Mouse (Mus musculus): ENCODE measurements around the gene Dgki.

Dgki gene

DNA sequence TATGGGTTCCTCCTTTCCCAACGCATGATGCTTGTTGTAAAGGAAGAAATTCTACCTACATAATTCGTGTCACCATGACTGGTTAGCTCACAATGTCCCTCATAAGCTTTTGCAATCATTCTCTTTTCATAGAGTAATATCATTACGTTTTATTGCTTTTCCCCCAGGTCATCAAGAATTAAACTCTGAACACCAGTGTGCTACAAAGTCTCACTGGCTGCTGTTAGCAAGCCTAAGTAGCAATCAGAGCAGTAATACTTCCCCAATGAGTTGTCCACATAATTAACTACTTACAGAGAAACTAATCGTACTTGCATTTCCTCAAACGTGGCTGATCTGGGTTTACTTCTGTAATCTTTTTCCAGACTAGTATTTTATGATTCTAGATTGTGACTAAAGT lies 296.7 kb downstream of the Dgki start:
- DNase-seq, result no peak

DNA sequence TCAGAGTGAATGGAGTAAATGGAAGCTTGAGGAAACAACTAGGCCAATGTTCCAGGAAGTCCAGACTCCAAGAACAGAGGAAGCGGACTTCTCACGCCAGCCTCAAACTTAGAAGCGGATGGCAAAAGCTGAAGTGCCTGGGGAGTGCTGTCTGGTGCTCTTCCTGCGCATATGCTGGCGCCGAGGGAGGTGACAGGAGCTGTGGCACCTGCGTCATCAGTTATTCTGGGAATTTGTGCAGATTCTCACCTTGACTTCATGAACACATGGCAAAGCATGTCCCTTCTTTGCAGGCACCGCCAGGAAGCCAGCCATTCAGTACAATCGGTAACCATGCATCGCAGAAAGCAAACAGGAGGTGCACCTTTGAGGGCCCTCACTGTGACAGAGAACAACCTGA lies 301.0 kb downstream of the Dgki start:
- peak; percentile 11 for DNase-seq

DNA sequence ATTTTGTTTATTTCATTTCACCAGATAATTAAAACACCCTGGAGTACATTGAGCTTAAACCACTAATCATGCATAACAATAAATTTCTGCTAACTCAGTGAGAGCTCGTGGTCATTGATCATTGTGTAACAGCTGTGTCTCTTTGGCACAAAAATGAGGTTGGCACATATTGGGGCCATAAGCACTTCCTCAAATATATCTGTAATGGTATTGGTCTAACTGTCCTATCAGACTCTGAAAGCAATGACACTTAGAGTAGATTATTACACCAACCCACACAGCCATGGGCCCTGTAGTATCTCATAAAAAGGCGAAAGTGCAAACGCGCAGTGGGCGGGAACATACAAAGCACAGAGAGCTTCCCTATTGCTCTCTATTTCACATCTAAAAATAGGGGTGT lies 305.7 kb downstream of the Dgki start:
- no peak for DNase-seq

DNA sequence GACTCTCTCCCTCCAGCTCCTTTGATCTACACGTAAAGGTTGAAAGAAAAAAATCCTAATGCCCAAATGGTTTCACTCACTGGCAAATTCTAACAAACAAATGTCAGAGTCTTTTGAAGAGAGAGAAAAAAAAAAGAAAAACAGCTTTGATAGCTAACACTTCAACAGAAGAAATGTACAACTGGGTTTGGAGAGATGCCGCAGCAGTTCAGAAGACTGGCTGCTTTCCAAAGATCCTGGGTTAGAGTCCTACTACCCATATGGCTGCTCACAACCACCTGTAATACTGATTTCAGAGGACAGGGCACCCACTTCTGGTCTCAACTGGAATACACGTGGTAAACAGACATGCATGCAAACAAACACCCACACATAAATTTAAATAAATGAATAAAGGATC lies 309.8 kb downstream of the Dgki start:
- DNase-seq, result no peak

DNA sequence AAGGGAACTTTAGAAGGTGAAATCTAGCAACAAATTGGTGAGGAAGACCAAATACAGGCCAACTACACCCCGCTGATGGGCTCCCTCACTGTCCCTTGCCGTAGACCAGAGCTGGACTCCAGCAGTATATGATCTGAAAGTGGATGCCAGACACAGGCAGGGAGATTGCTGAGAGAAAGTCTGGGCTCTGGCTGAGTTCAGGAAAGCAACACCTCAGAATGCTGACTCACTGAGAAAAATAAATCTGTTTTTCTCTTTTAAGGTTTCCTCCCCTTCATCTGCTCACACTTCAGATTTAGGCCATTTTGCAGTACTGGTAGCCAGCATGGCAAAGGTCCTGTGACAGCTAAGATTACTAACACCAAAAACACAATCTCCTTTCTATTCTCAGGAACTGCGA lies 311.2 kb downstream of the Dgki start:
- DNase-seq, result no peak

DNA sequence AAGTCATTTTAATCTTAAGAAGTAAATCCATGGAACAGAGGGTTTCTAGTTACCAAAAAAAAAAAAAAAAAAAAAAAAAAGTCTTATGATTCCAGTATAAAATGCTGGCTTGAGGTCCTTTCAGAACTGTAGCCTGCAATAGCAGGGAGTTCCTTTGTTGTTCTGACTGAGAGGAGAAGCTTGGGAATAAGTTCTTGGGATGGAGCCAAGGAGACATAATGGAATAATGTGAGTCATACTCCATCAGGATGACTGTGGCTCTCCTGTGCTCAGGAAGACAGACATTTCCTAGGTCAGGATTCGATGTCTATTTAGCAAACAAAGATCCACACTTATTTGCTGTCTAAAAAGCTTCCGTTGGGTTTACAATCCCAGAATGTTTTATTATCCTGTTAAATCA lies 318.3 kb downstream of the Dgki start:
- peak; percentile 17 for DNase-seq

DNA sequence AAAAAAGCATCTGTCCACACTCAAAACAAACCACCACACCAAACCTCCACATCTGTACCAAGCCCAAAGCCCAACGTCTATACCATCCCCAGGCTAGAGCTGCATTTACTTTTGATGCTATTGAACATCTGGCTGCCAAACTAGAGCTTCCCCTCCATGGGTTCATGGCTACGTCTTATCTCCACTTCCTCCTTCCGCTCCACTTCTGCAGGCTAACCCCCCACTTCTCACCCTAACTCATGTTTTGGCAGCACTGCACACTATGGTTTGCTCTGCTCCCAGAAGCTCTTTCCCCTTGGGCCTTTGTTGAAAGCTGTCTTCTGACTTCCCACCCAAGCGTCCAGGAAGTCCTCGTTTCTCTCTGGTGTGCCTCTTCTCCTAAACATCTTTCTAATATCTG lies 319.5 kb downstream of the Dgki start:
- DNase-seq, result no peak

- no peak for DNase-seq
These were observed 321.8 kb downstream of the Dgki start for GRCm38 (mm10) chr6:36978176-36978575.

DNA sequence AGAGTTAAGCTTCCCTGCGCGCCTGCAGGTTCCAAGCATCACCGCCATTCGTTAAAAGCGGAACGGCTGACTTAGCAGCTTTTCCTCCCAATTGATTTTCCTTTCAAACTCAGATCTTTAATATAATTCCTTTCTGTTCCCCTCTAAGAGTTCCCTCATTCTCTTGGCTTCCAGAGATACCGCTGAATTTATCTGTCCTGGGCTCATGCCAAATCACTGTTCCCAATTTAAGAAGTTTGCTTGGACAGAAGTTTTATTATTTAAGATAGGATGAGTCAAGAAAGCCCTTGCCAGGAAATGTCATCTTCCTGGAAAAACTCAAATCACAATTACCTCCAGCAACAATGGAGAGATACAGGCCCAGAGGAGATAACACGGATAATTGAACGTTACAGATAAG lies 326.9 kb downstream of the Dgki start:
- DNase-seq, result peak; percentile 19

DNA sequence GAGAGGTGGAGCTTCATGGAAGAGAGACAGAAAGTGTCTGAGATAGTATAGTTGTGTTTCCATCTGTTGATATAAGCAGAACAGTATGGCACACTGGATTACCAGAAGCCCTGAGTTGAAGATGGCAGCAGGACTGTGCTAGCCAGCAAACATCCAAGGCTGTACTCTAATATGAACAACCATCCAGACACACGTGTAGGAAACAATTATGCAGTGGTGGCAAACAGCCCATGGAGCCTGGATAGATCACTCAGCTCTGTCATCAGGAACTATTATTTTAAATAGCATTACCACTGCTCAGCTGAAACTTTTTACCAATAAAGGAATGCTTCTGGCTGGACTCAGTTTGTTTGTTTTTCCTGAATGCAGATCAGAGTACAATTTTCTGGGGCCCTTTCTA lies 327.5 kb downstream of the Dgki start:
- peak; percentile 30 for DNase-seq

- DNase-seq, result no peak
These were observed 330.6 kb downstream of the Dgki start for GRCm38 (mm10) chr6:36969249-36969885.

DNA sequence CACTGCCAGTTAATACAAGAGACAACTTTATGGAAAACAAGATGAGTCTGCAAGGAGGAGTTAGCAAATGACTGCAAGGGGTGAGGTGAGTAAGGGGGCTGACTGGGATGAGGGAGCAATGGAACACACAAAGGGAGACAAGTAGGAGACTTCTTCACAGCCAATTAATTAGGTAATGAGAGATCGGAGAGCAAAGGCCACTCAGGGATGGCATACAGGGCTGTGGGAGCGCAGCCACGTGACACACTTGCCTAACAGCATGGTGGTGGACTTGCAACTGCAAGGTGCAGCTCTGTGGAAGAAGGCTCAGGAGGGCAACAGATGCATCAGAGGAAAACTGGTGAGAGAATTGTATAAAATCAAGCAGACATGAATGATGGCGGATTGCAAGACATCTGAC lies 339.3 kb downstream of the Dgki start:
- no peak for DNase-seq

- DNase-seq, result no peak
These were observed 344.7 kb downstream of the Dgki start for GRCm38 (mm10) chr6:36955293-36955692.

- no peak for DNase-seq
These were observed 349.3 kb downstream of the Dgki start for GRCm38 (mm10) chr6:36950648-36951047.

- DNase-seq, result no peak
These were observed 352.1 kb downstream of the Dgki start for GRCm38 (mm10) chr6:36947861-36948260.

DNA sequence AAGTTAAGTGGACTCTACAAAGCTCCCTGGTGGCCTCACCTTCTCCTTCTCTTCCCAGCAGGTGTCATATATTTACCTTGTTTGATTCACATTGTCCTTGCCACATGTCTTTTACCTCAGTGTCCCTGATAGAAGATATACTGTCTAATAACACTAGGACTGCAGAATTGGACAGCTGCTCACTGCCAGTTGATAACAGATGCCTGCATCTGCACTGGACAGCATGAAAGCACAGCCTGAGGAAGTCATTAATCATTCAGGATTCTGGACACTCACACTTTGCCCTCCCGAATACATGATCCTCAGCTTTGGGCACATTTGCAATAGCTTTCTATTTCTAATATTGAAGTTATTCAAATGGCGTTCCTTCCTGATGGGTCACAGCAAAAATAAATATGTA lies 362.5 kb downstream of the Dgki start:
- DNase-seq, result no peak

DNA sequence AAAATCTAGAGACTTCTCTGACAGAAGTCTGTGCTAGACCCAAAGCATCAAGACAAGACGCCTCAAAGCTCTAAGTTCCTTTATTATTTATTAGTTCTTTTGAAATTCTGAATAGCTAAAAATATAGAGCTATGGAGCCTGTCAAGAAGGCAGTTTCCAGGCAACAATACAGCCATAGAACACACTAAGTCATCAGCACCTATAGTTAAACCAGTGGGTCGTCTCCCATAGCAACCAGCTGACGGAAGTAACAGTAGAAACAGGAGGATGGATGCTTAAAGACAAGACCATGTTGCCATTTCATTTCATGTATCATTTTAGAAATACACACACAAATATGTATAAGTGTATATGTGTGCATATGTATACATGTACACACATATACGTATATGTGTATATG lies 363.2 kb downstream of the Dgki start:
- no peak for DNase-seq

GRCm38 (mm10) chr6:36931473-36931872 lies 368.5 kb downstream of the Dgki start:
- DNase-seq, result no peak

DNA sequence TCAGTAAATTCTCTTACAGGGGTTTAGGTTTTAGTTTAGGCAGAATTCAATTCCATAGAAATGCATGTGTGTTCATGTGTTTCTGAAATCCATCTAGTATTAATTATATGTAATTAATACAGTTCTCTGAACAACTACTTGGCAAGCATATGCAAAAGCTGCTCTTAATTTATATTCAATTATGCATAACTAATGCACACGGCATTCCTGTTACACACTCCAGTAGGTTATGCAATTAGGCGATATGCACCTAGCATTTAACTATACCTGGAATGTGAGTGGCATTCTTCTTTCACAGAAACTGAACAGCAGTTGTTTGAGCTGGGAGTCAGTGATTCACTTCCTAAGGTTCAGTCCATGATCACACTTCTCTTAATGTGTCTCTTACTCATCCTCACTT lies 370.2 kb downstream of the Dgki start:
- DNase-seq, result no peak

DNA sequence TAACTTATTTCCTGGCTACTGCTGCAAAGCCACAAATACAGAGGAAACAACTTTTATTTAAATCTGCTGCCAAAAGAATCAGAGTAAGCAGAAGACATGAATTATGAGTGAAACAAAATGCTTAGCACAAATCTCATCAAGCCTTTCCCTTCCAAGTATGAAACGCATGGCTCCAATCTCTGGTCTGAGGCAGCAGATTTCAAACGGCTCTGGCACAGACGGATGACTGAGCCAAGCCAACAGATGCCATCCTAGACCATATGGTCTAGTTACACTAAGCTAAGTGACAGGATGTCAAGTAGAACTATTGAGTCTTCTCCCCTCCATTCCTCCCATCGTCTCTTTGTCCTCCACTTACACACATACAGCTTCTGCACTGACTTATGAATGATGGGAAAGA lies 373.5 kb downstream of the Dgki start:
- no peak for DNase-seq

DNA sequence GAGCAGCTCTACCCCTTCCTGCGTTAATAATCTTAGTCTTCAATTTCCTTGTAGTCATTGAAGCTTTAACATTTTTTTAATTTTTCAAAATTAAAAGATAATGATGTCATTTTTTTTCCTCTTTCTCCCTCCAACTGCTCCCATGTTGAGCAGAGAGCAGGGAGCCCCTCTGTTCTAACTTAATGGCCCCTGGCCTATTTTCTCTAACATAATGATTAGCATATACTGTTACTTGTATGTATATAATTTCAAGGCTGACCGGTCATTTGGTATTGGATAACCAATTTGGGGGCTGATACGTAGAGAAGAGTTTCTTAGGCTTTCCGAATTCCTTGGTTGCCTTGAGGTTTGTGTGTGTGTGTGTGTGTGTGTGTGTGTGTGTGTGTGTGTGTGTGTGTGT lies 378.0 kb downstream of the Dgki start:
- DNase-seq, result no peak

DNA sequence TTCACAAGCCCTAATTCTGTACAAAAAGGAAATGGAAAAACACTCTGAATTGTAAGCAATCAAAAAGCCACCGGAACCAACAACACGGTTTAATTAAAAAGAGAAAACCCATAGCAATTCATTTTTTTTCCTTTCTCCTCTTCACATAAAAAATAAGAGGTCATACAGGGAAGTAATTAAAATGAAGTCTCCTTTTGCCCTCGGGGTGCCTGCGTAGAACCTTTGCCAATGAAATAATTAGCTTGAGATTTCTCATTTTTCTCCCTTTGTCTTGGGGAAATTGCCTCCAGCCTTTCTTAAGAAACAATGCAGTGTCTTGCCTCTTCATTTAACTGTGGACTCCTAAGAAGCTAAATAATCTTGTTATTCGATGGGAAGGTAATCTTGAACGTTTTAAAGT lies 388.4 kb downstream of the Dgki start:
- DNase-seq, result no peak

GRCm38 (mm10) chr6:36907191-36907590 lies 392.8 kb downstream of the Dgki start:
- no peak for DNase-seq

DNA sequence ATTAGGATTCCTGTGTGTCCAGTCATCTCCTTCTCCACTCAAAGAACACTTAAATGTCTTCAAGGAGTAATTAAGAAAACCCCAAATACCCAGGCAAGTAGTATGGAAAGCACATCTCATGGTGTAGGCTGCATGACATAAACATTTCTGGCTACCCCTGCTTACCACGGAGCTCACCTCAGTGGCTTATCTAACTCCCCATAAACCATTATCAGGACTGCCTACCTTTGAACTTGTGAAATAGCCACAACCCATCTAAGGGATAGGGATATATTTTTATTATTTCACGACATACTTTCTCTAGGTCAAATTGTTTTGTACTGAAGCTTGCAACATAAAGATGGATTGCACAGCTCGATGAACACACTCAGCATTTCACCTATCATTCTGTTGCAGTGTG lies 394.0 kb downstream of the Dgki start:
- no peak for DNase-seq

- DNase-seq, result no peak
These were observed 395.1 kb downstream of the Dgki start for GRCm38 (mm10) chr6:36904911-36905310.

DNA sequence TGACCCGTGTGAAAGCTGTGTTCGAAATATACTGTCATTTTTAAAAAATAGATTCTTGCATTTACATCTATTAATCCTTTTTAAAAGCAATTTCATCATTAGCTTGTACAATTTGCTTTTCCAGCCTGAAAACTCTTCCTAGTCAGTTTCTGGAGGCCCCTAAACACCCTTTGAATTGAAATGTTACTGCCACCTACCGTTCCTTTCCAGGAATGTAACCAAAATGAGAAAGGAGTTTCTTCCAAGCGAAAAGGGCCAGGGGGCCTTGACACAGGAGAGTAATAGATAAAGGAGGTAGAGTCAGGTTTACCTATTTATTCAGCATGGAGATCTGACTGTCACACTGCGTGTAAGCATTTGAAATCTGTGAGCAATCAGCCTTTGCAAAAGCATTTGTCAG lies 396.2 kb downstream of the Dgki start:
- peak; percentile 58 for DNase-seq

All from kidney, postnatal 10 days (tissue).